Mouse (Mus musculus) heart, embryonic 15.5 days (tissue): ENCODE measurements around the gene Pak6. TPM values are rescaled to one million over a fixed set of nuclear protein-coding genes. Genes with fewer than 3 reads are reported as not detected.

Experiments
- polyA plus RNA-seq: library from polyadenylated mRNA; unstranded; fragments of >200 nt; fragmentation: Nextera tagmentation; extraction: Ambion mirVana; gene quantifications from 2 replicates; pipeline ENCODE4 v1.2.1, GENCODE M21; 2015

Gene Pak6
- polyA plus RNA-seq, 1 experiment from 2014 or later: 10.1 TPM

Other genes starting within 250 kb of the Pak6 start
- gene Srp14, start 183.6 kb upstream of the Pak6 start, polyA plus RNA-seq: 194 and 204 TPM in 2 replicates
- gene Bmf, start 113.6 kb upstream of the Pak6 start, polyA plus RNA-seq: 1.9 and 3.8 TPM in 2 replicates
- 56.7 and 74.8 TPM in 2 replicates for gene Bub1b, start 65.1 kb upstream of the Pak6 start, polyA plus RNA-seq
- 2.7 and 3.6 TPM in 2 replicates for gene Ankrd63, start 40.7 kb downstream of the Pak6 start, polyA plus RNA-seq
- 3.2 and 3.8 TPM in 2 replicates for gene Plcb2, start 65.1 kb downstream of the Pak6 start, polyA plus RNA-seq
- gene Inafm2, start 82.5 kb downstream of the Pak6 start, polyA plus RNA-seq: 42.1 and 44.7 TPM in 2 replicates
- gene Ccdc9b, start 99.4 kb downstream of the Pak6 start, polyA plus RNA-seq: 2.4 and 3.0 TPM in 2 replicates
- not detected in 2 replicates for gene Phgr1, start 109.5 kb downstream of the Pak6 start, polyA plus RNA-seq
- gene Disp2, start 116.4 kb downstream of the Pak6 start, polyA plus RNA-seq: 0.20 and 0.96 TPM in 2 replicates
- 89.0 and 92.2 TPM in 2 replicates for gene Knstrn, start 150.7 kb downstream of the Pak6 start, polyA plus RNA-seq
- 80.6 and 87.9 TPM in 2 replicates for gene Ivd, start 198.7 kb downstream of the Pak6 start, polyA plus RNA-seq
- 3.3 and 5.1 TPM in 2 replicates for gene Bahd1, start 237.1 kb downstream of the Pak6 start, polyA plus RNA-seq